Mouse (Mus musculus): ENCODE results near the gene Cd81. TPM values are rescaled to one million over a fixed set of nuclear protein-coding genes. Genes with fewer than 3 reads are reported as not detected.

The Cd81 gene
- polyA plus RNA-seq, 1 experiment, result 92.5 TPM

DNA sequence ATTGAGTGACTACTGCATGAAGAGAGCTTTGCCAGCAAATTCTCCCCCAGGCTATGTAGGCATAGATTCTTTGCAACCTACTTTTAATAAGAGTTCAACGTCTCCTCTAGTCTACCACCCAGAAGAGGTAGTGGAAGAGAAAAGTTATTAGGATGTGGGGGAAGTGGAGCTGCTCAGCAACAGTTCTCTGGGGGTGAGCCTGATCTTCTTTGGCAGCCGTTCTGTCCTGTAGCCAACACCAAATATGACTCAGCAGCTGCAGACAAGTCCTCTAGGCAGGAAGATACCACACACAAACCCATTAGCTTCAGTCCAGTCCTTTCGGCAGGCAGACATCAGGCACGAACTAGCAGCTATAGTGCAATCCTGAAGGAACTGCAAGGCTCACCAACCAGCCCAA is 48.2 kb downstream of the Cd81 start:
- Histone ChIP-seq H3K27ac (ENCODE audit: control insufficient read depth, insufficient read depth, low read depth, low read length, poor library complexity) (no peak overlapping the region), H3K4me1 (ENCODE audit: control insufficient read depth, insufficient read depth, low read length) (no peaks in the 10 kb centered on the region), H3K4me3 (replicated peaks; ENCODE audit: control insufficient read depth, low read depth, low read length) (no peak overlapping the region)
- WGBS, result 4% methylated on average over 4 of the region's 4 CpGs
- no peak for TF ChIP-seq POLR2A (IDR thresholded peaks at IDR 0.05; ENCODE audit: borderline replicate concordance, control insufficient read depth, low read depth, low read length)

DNA sequence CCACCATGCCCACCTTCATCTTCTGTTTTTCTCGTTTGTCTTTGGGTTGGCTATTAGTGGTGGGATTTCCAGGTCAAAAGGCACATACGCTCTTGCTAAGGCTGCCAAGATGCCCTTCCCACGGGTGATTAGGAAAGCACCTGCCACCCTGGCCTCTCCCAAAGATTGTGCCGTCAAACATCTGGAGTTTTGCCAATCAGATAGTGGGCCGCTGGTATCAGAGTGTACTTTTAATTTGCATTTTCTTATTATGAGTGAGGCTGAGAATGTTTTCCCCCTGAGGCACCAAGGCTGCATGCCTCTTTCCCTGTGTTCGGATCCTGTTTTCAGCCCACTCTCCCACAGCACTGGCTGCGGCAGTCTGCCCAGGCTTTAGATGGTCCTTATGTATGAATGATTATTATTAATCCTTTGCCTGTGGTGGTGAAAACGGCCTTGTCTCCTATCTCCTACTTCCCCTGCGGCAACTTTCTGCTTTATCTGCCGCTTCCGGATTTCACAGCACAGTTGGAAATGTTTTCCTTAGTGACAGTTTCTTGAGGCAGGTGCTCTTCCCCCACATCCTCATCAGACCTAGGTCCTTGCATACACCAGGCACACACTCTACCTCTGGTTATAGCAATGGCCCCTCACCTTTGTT is 52.8 kb downstream of the Cd81 start:
- TF ChIP-seq CTCF (IDR thresholded peaks at IDR 0.05; ENCODE audit: control insufficient read depth, insufficient read depth, low read length) (no peak), POLR2A (IDR thresholded peaks at IDR 0.05; ENCODE audit: borderline replicate concordance, control insufficient read depth, low read depth, low read length) (no peak)
- WGBS, result 56% methylated on average over 11 of the region's 11 CpGs
- H3K27ac ChIP-seq (ENCODE audit: control insufficient read depth, insufficient read depth, low read depth, low read length, poor library complexity), result no peak overlapping the region
- H3K4me3 ChIP-seq (replicated peaks; ENCODE audit: control insufficient read depth, low read depth, low read length), result no peak overlapping the region
- no peaks in the 10 kb centered on the region for H3K4me1 ChIP-seq (ENCODE audit: control insufficient read depth, insufficient read depth, low read length)

- no peak within 1 kb of the TSS for H3K4me3 ChIP-seq (replicated peaks; ENCODE audit: control insufficient read depth, low read depth, low read length)
- 67% methylated on average over 4 of the region's 4 CpGs for WGBS
These were observed 53.5 kb downstream of the Cd81 start, which contains the start of gene Kcnq1 for GRCm38 (mm10) chr7:143106062-143106461. TSS of gene Kcnq1 (plus strand) at chr7:143106362.

DNA sequence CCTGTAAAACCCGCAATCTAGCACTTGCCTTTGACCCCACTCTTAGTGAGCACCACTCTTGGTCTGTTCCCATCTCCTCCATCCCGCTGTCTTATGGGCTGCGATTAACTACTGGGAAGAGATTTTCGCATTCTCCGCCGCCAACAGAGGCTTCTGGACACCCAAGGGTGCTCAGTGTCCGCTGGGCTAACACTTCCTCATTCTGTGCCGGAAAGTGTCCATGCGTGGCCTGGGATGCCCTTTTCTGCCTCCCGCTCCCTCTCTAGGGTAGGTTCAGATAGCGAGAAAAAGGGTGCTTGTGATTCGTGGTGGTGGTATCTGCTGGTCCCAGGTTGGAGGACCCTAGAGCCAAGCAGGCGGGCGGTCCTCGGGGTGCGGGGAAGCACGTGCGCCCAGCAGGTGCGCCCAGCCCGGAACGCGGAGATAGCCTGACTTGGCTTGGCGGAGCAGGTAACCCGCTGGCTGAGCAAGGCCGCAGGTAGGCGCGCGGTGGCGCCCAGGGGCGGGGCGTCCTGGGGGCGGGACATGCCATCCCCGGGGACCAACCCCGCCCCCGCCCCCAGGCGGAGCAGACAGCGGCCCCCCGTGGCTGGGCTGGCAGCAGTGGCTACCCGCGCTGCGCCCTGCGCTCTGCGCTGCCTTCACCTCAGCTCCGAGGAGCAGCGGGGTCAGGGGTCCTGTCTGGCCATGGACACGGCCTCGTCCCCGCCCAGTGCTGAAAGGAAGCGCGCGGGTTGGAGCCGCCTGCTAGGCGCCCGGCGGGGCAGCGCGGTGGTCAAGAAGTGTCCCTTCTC is 54.3 kb downstream of the Cd81 start:
- 6% methylated on average over 57 of the region's 57 CpGs for WGBS
- Histone ChIP-seq H3K27ac (ENCODE audit: control insufficient read depth, insufficient read depth, low read depth, low read length, poor library complexity) (no peak overlapping the region), H3K4me3 (replicated peaks; ENCODE audit: control insufficient read depth, low read depth, low read length) (no peak overlapping the region), H3K4me1 (ENCODE audit: control insufficient read depth, insufficient read depth, low read length) (no peaks in the 10 kb centered on the region)
- no peak for TF ChIP-seq POLR2A (IDR thresholded peaks at IDR 0.05; ENCODE audit: borderline replicate concordance, control insufficient read depth, low read depth, low read length)
- TF ChIP-seq CTCF (IDR thresholded peaks at IDR 0.05; ENCODE audit: control insufficient read depth, insufficient read depth, low read length), result no peak

More at GRCm38 (mm10) chr7:143106062-143106461, 53.5 kb downstream of the Cd81 start, which contains the start of gene Kcnq1:
- H3K4me1 ChIP-seq (ENCODE audit: control insufficient read depth, insufficient read depth, low read length), result no peaks in the 10 kb centered on the region
- TF ChIP-seq POLR2A (IDR thresholded peaks at IDR 0.05; ENCODE audit: borderline replicate concordance, control insufficient read depth, low read depth, low read length) (no peak), CTCF (IDR thresholded peaks at IDR 0.05; ENCODE audit: control insufficient read depth, insufficient read depth, low read length) (no peak)
- H3K27ac ChIP-seq (ENCODE audit: control insufficient read depth, insufficient read depth, low read depth, low read length, poor library complexity), result no peak within 1 kb of the TSS

GRCm38 (mm10) chr7:143108200-143108599 is 55.7 kb downstream of the Cd81 start:
- Histone ChIP-seq H3K4me1 (ENCODE audit: control insufficient read depth, insufficient read depth, low read length) (no peaks in the 10 kb centered on the region), H3K27ac (ENCODE audit: control insufficient read depth, insufficient read depth, low read depth, low read length, poor library complexity) (no peak overlapping the region), H3K4me3 (replicated peaks; ENCODE audit: control insufficient read depth, low read depth, low read length) (no peak overlapping the region)
- TF ChIP-seq CTCF (IDR thresholded peaks at IDR 0.05; ENCODE audit: control insufficient read depth, insufficient read depth, low read length) (no peak), POLR2A (IDR thresholded peaks at IDR 0.05; ENCODE audit: borderline replicate concordance, control insufficient read depth, low read depth, low read length) (no peak)
- WGBS, result 34% methylated on average over 5 of the region's 5 CpGs

DNA sequence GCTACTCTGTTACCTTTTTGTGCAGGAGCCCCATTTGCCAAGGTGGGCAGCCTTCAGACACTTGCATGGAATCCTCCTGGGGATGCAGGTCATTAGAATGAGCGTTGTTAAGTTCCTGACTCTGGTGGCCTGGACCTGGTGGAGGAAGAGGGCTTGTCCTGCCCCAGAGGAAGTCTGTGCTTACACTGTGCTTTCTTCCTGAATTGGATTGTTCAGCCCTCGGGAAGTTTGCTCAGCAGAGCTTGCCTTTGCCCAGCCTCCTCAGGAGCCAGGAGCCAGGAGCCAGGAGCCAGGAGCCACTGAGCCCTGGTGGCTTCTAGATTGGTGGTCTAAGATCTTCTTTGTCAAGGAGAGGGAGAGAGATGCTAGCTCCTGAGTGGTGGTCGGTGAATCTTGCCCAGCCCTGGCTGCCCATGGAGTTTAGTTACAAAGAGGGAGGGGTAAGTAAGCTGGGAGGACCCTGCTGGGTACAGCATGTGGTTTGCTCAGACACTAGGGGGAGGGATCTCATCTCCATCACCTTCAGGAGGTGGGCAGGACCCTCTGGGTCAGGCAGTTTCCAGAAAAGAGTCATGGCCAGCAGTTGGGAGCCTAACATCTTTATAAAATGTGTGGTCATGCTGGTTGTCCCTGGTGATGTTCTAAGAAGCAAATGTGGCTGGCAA is 56.6 kb downstream of the Cd81 start:
- no peak for TF ChIP-seq POLR2A (IDR thresholded peaks at IDR 0.05; ENCODE audit: borderline replicate concordance, control insufficient read depth, low read depth, low read length)
- no peak for TF ChIP-seq CTCF (IDR thresholded peaks at IDR 0.05; ENCODE audit: control insufficient read depth, insufficient read depth, low read length)
- Histone ChIP-seq H3K27ac (ENCODE audit: control insufficient read depth, insufficient read depth, low read depth, low read length, poor library complexity) (no peak overlapping the region), H3K4me3 (replicated peaks; ENCODE audit: control insufficient read depth, low read depth, low read length) (no peak overlapping the region), H3K4me1 (ENCODE audit: control insufficient read depth, insufficient read depth, low read length) (no peaks in the 10 kb centered on the region)
- 9% methylated on average over 3 of the region's 3 CpGs for WGBS

DNA sequence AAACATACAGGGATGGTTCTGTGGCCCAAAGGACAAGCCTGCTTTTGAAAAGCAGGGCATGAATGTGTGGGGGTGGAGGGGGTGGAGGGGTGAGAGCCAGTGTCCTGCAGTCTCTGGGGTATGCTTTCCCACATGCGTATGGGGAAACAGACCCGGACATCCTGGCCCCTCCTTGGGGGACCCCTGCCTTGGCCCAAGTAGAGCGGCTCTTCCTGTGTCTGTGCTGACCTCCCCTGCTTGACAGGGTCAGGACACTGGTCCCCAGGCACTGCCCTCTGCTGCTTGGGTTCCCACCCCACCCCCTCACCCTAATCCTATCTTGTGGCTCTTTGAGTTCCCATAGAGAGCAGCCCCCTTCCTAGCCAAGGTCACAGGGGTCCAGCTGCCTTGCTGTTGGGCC is 57.2 kb downstream of the Cd81 start:
- 53% methylated on average over 3 of the region's 3 CpGs for WGBS
- Histone ChIP-seq H3K4me1 (ENCODE audit: control insufficient read depth, insufficient read depth, low read length) (no peaks in the 10 kb centered on the region), H3K4me3 (replicated peaks; ENCODE audit: control insufficient read depth, low read depth, low read length) (no peak overlapping the region), H3K27ac (ENCODE audit: control insufficient read depth, insufficient read depth, low read depth, low read length, poor library complexity) (no peak overlapping the region)
- TF ChIP-seq CTCF (IDR thresholded peaks at IDR 0.05; ENCODE audit: control insufficient read depth, insufficient read depth, low read length) (no peak), POLR2A (IDR thresholded peaks at IDR 0.05; ENCODE audit: borderline replicate concordance, control insufficient read depth, low read depth, low read length) (no peak)

- Histone ChIP-seq H3K27ac (ENCODE audit: control insufficient read depth, insufficient read depth, low read depth, low read length, poor library complexity) (no peak overlapping the region), H3K4me1 (ENCODE audit: control insufficient read depth, insufficient read depth, low read length) (no peaks in the 10 kb centered on the region), H3K4me3 (replicated peaks; ENCODE audit: control insufficient read depth, low read depth, low read length) (no peak overlapping the region)
- 71% methylated on average over 1 of the region's 1 CpGs for WGBS
- TF ChIP-seq CTCF (IDR thresholded peaks at IDR 0.05; ENCODE audit: control insufficient read depth, insufficient read depth, low read length) (no peak), POLR2A (IDR thresholded peaks at IDR 0.05; ENCODE audit: borderline replicate concordance, control insufficient read depth, low read depth, low read length) (no peak)
These were observed 58.3 kb downstream of the Cd81 start for GRCm38 (mm10) chr7:143110803-143111202.

Measured in bone marrow, adult 2 months (tissue).